Mouse (Mus musculus) heart, embryonic 12.5 days (tissue): Measurements from ENCODE around the gene Shpk. TPM values are rescaled to one million over a fixed set of nuclear protein-coding genes. Genes with fewer than 3 reads are reported as not detected.

ENCODE experiments used
- ATAC-seq: fragments of 200-750 bp; cut with Nextera tagmentation; 2 replicates; pipeline ENCODE4 v1.8.0; 2017; ENCODE audit warnings: moderate TSS enrichment, moderate library complexity; ENCODE audit not compliant: insufficient number of reproducible peaks, low FRiP score
- H3K27ac ChIP-seq: fragments of 300-500 bp; sonication (generic); 2 replicates; pipeline ENCODE4 v1.5.1; 2016; ENCODE audit warnings: mild to moderate bottlenecking, moderate library complexity; ENCODE audit not compliant: poor library complexity, severe bottlenecking
- H3K27me3 ChIP-seq: fragments of 300-500 bp; sonication (generic); replicated peaks from 2 replicates; pipeline ENCODE4 v1.6.1; 2016; ENCODE audit warnings: mild to moderate bottlenecking, moderate library complexity
- H3K36me3 ChIP-seq: fragments of 300-500 bp; sonication (generic); 2 replicates; pipeline ENCODE4 v1.6.1; 2016; ENCODE audit warnings: mild to moderate bottlenecking, moderate library complexity
- H3K4me1 ChIP-seq: fragments of 300-500 bp; sonication (generic); replicated peaks from 2 replicates; pipeline ENCODE4 v1.6.1; 2016; ENCODE audit warnings: mild to moderate bottlenecking
- H3K4me2 ChIP-seq: fragments of 300-500 bp; sonication (generic); 2 replicates; pipeline ENCODE4 v1.6.1; 2016; ENCODE audit warnings: mild to moderate bottlenecking, moderate library complexity
- H3K4me3 ChIP-seq: fragments of 300-500 bp; sonication (generic); 2 replicates; pipeline ENCODE4 v1.5.1; 2016; ENCODE audit warnings: mild to moderate bottlenecking
- H3K9ac ChIP-seq: fragments of 300-500 bp; sonication (generic); 2 replicates; pipeline ENCODE4 v1.6.1; 2016; ENCODE audit warnings: mild to moderate bottlenecking, moderate library complexity
- H3K9me3 ChIP-seq: fragments of 300-500 bp; sonication (generic); replicated peaks from 2 replicates; pipeline ENCODE4 v1.6.1; 2016; ENCODE audit warnings: mild to moderate bottlenecking, moderate library complexity
- WGBS: fragments of 180-500 bp; shearing (Covaris S2); methylation state at CpG from one replicate; pipeline ENCODE4 v1.1.7; 2016; 5-methylcytosine and 5-hydroxymethylcytosine counted together
- polyA plus RNA-seq: library from polyadenylated mRNA; unstranded; fragments of >200 nt; fragmentation: Nextera tagmentation; extraction: Ambion mirVana; gene quantifications from 2 replicates; pipeline ENCODE4 v1.2.1, GENCODE M21; 2016

The Shpk gene
- polyA plus RNA-seq, 1 experiment from 2014 or later: 0.54 TPM

- Histone ChIP-seq H3K9ac (no peak overlapping the region), H3K27ac (no peak overlapping the region), H3K9me3 (no peaks in the 10 kb centered on the region), H3K27me3 (no peaks in the 10 kb centered on the region), H3K4me1 (no peaks in the 10 kb centered on the region), H3K4me3 (no peak overlapping the region), H3K4me2 (no peak overlapping the region), H3K36me3 (no peaks in the 10 kb centered on the region)
- 71% methylated on average over 1 of the region's 1 CpGs for WGBS
- no peak for ATAC-seq
These were observed 62.1 kb downstream of the Shpk start for GRCm38 (mm10) chr11:73261385-73261784.

- Histone ChIP-seq H3K4me1 (peaks cover 4% of the 10 kb centered on the region; the same call in 1 of the 2 replicates), H3K4me2 (no peak within 1 kb of the TSS), H3K27ac (no peak within 1 kb of the TSS), H3K36me3 (no peaks in the 10 kb centered on the region), H3K4me3 (no peak within 1 kb of the TSS), H3K9ac (no peak within 1 kb of the TSS), H3K27me3 (peaks cover 19% of the 10 kb centered on the region), H3K9me3 (no peaks in the 10 kb centered on the region)
- 67% methylated on average over 7 of the region's 7 CpGs for WGBS
- ATAC-seq: no peak
These were observed 68.0 kb downstream of the Shpk start, which contains the start of gene Trpv3 for GRCm38 (mm10) chr11:73267267-73267666. Gene Trpv3 (plus strand): TSS chr11:73267388.

Other genes starting within 250 kb of the Shpk start
- gene Atp2a3, start 238.3 kb upstream of the Shpk start, polyA plus RNA-seq: 4.8 and 5.7 TPM in 2 replicates
- gene P2rx1, start 200.4 kb upstream of the Shpk start, polyA plus RNA-seq: 2.2 and 2.7 TPM in 2 replicates
- gene Camkk1, start 180.5 kb upstream of the Shpk start, polyA plus RNA-seq: 2.0 and 2.2 TPM in 2 replicates
- 10.9 and 11.0 TPM in 2 replicates for gene Ncbp3, start 151.7 kb upstream of the Shpk start, polyA plus RNA-seq
- 0.17 and 0.19 TPM in 2 replicates for gene Itgae, start 108.9 kb upstream of the Shpk start, polyA plus RNA-seq
- 13.9 and 14.4 TPM in 2 replicates for gene Haspin, start 61.2 kb upstream of the Shpk start, polyA plus RNA-seq
- gene P2rx5, start 39.0 kb upstream of the Shpk start, polyA plus RNA-seq: 1.8 and 2.2 TPM in 2 replicates
- 97.4 and 101 TPM in 2 replicates for gene Emc6, start 22.4 kb upstream of the Shpk start, polyA plus RNA-seq
- 239 and 249 TPM in 2 replicates for gene Tax1bp3, start 22.4 kb upstream of the Shpk start, polyA plus RNA-seq
- 13.9 and 15.9 TPM in 2 replicates for gene Ctns, start 418 bp upstream of the Shpk start, polyA plus RNA-seq
- 0.05 TPM in 1 of 2 replicates, not detected in the other for gene Trpv1, start 34.8 kb downstream of the Shpk start, polyA plus RNA-seq
- gene Trpv3, start 67.9 kb downstream of the Shpk start, polyA plus RNA-seq: 0.03 TPM in 2 replicates
- not detected in 2 replicates for gene Aspa, start 130.1 kb downstream of the Shpk start, polyA plus RNA-seq
- not detected in 2 replicates for gene Gm49340, start 130.3 kb downstream of the Shpk start, polyA plus RNA-seq
- not detected in 2 replicates for gene Spata22, start 130.3 kb downstream of the Shpk start, polyA plus RNA-seq
- gene Olfr20, start 151.3 kb downstream of the Shpk start, polyA plus RNA-seq: not detected in 2 replicates
- gene Olfr376, start 171.8 kb downstream of the Shpk start, polyA plus RNA-seq: not detected in 2 replicates
- gene Olfr1, start 200.2 kb downstream of the Shpk start, polyA plus RNA-seq: not detected in 2 replicates
- gene Olfr378, start 229.0 kb downstream of the Shpk start, polyA plus RNA-seq: not detected in 2 replicates